Mouse (Mus musculus) stomach, embryonic 15.5 days (tissue): ENCODE data around the gene Zfyve28. TPM values are rescaled to one million over a fixed set of nuclear protein-coding genes. Genes with fewer than 3 reads are reported as not detected.
A peak's percentile ranks its signal among the peaks of the same experiment; 100 is the strongest.

Experiments
- ATAC-seq: fragments of 200-750 bp; cut with Nextera tagmentation; 2 replicates; pipeline ENCODE4 v1.8.0; 2017; ENCODE audit warnings: low read depth, moderate number of reproducible peaks, moderate TSS enrichment; ENCODE audit not compliant: insufficient read depth, low FRiP score
- H3K27ac ChIP-seq: fragments of 300-500 bp; sonication (generic); 2 replicates; pipeline ENCODE4 v1.5.1; 2015; ENCODE audit warnings: mild to moderate bottlenecking, inconsistent platforms
- H3K27me3 ChIP-seq: fragments of 300-500 bp; sonication (generic); replicated peaks from 2 replicates; pipeline ENCODE4 v1.6.1; 2015; ENCODE audit warnings: inconsistent platforms
- H3K36me3 ChIP-seq: fragments of 300-500 bp; sonication (generic); 2 replicates; pipeline ENCODE4 v1.6.1; 2015; ENCODE audit warnings: inconsistent platforms
- H3K4me1 ChIP-seq: fragments of 300-500 bp; sonication (generic); 2 replicates; pipeline ENCODE4 v1.6.1; 2015; ENCODE audit warnings: inconsistent platforms
- H3K4me2 ChIP-seq: fragments of 300-500 bp; sonication (generic); 2 replicates; pipeline ENCODE4 v1.6.1; 2015; ENCODE audit warnings: mild to moderate bottlenecking, inconsistent platforms
- H3K4me3 ChIP-seq: fragments of 300-500 bp; sonication (generic); replicated peaks from 2 replicates; pipeline ENCODE4 v1.5.1; 2015; ENCODE audit warnings: inconsistent platforms
- H3K9ac ChIP-seq: fragments of 300-500 bp; sonication (generic); 2 replicates; pipeline ENCODE4 v1.6.1; 2015; ENCODE audit warnings: inconsistent platforms
- H3K9me3 ChIP-seq: fragments of 300-500 bp; sonication (generic); 2 replicates; pipeline ENCODE4 v1.6.1; 2016; ENCODE audit warnings: inconsistent platforms
- WGBS: fragments of 180-500 bp; shearing (Covaris S2); methylation state at CpG from one replicate; pipeline ENCODE4 v1.1.7; 2015; 5-methylcytosine and 5-hydroxymethylcytosine counted together
- polyA plus RNA-seq: library from polyadenylated mRNA; unstranded; fragments of >200 nt; fragmentation: Nextera tagmentation; extraction: Ambion mirVana; gene quantifications from 2 replicates; pipeline ENCODE4 v1.2.1, GENCODE M21; 2015

Zfyve28 gene
- polyA plus RNA-seq, 1 experiment from 2014 or later = 0.53 TPM

DNA sequence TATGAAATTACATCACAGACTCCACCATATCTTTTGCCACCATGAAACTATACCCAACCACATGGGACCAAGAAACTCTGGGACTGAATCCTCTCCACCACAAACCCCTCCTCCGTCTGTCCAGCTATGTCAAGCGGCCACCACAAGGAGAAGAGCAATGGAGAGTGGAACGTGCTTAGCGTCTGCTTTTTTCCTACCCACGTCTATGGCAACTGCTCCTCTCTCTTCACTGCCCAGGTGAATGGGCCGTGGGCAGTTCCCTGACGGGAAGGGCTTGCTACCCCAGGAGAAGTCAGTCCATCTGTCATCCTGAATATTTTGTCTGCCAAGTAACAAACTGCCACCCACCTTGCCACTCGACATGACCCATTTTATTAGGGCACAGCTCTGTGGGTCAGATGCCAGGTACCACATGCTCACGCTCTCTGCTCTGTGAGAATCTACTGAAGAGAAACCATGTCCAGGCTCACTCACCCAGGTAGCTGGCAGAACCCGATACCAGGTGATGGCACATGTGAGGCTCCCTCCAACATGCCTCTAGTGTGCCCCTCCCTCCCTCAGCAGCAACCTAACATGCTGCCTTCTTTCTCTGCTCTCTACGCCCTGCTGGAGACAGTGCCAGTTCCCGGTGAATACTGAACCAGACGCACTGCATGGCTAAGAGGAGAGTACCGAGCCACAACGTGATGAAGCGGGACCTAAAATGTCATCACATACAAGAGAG lies 18.9 kb downstream of the Zfyve28 start:
- H3K4me3 ChIP-seq = no peak overlapping the region
- no peak for ATAC-seq
- H3K9me3 ChIP-seq = no peaks in the 10 kb centered on the region
- H3K4me2 ChIP-seq = no peak overlapping the region
- H3K36me3 ChIP-seq = no peaks in the 10 kb centered on the region
- no peak overlapping the region for H3K9ac ChIP-seq
- H3K4me1 ChIP-seq = no peaks in the 10 kb centered on the region
- H3K27ac ChIP-seq = no peak overlapping the region
- WGBS = 86% methylated on average over 16 of the region's 16 CpGs
- no peaks in the 10 kb centered on the region for H3K27me3 ChIP-seq

DNA sequence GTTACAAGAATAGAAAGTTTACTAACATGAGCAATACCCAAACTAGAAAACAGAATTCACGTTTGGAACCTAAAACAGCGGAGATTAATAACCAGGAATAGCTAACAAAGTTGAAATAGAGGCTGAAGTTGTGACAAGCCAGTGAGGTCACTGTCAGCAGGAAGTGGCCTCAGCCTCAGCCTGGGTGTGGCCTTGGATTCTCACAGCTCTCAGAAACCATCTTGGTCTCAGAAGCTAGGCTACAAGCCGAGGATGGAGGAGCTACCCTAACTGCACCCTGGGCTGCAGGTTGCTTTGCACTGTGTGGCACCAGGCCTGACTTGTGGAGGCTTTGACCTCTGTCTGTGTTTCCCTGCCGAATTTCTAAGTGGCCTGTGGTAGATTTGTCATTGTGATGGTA lies 22.2 kb downstream of the Zfyve28 start:
- WGBS = 56% methylated on average over 4 of the region's 4 CpGs
- Histone ChIP-seq H3K27me3 (no peaks in the 10 kb centered on the region), H3K27ac (no peak overlapping the region), H3K4me3 (no peak overlapping the region), H3K9ac (no peak overlapping the region), H3K4me1 (no peaks in the 10 kb centered on the region), H3K36me3 (no peaks in the 10 kb centered on the region), H3K9me3 (no peaks in the 10 kb centered on the region), H3K4me2 (no peak overlapping the region)
- ATAC-seq = no peak

DNA sequence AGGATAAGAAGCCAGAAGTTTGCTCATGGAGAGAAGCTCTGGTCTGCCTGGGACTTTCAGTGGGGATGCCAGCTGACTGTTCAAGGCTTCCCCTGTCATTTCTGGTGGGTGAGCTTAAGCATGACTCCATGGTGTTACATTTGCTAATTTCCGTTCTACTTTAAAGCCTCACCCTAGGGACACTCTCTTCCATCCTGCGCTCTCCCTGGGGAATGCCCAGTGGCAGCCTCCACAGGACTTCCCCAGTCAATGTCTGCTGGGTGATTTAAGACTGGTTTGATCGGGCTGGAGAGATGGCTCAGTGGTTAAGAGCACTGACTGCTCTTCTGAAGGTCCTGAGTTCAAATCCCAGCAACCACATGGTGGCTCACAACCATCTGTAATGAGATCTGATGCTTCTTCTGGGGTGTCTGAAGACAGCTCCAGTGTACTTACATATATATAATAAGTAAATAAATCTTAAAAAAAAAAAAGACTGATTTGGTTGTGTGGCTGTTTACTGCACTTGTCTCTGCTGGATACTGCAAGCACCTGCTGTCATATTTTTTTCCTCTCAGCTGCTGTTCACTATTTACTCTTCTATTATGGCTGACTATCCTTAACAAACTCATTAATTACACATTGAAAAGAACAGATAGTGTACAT lies 29.0 kb downstream of the Zfyve28 start:
- no peaks in the 10 kb centered on the region for H3K4me1 ChIP-seq
- H3K27me3 ChIP-seq = no peaks in the 10 kb centered on the region
- no peak overlapping the region for H3K4me3 ChIP-seq
- ATAC-seq = no peak
- H3K9ac ChIP-seq = no peak overlapping the region
- H3K36me3 ChIP-seq = no peaks in the 10 kb centered on the region
- no peak overlapping the region for H3K4me2 ChIP-seq
- H3K9me3 ChIP-seq = no peaks in the 10 kb centered on the region
- H3K27ac ChIP-seq = no peak overlapping the region
- WGBS = 70% methylated on average over 3 of the region's 3 CpGs

DNA sequence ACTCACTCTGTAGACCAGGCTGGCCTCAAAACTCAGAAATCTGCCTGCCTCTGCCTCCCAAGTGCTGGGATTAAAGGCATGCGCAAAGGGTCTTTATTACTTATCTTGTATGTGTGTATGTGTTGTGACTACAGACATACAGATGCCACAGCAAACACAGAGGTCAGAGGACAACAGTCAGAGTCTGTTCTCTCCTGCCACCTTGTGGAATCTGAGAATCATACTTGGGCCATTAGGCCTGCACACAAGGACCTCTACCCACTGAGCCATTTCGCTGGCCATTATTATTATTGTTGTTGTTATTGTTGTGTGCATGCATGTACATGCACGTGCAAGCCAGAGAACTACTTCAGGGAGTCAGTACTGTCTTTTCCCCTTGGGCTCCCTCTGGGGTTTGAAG lies 33.1 kb downstream of the Zfyve28 start:
- peaks cover 8% of the 10 kb centered on the region; the same call in 1 of the 2 replicates for H3K4me1 ChIP-seq
- no peak for ATAC-seq

DNA sequence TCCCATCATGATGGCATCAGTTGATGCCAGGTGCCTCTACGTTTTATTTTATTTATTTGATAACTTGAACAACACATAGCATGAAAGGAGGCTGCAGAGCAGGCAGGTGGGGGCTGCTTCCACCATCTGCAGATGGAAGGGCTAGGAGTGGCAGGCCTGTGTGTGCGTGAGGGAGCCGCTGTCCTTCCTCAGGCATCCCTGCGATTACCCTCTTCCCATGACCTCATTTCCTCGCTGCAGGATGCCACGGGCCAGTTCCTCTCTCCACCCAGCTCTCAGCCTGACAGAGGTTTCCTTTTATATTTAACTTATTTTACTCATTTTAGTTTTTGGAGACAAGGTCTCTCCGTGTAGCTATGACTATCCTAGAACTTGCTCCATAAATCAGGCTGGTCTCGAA lies 33.9 kb downstream of the Zfyve28 start:
- Histone ChIP-seq H3K9me3 (no peaks in the 10 kb centered on the region), H3K9ac (no peak overlapping the region), H3K27ac (no peak overlapping the region), H3K4me3 (no peak overlapping the region), H3K4me2 (no peak overlapping the region), H3K4me1 (peaks cover 14% of the 10 kb centered on the region), H3K27me3 (no peaks in the 10 kb centered on the region), H3K36me3 (no peaks in the 10 kb centered on the region)
- WGBS = 59% methylated on average over 8 of the region's 8 CpGs
- ATAC-seq = no peak

More for the DNA sequence above, 33.1 kb downstream of the Zfyve28 start:
- H3K9ac ChIP-seq = no peak overlapping the region
- H3K27ac ChIP-seq = no peak overlapping the region
- no peak overlapping the region for H3K4me3 ChIP-seq
- no peaks in the 10 kb centered on the region for H3K27me3 ChIP-seq
- no peak overlapping the region for H3K4me2 ChIP-seq
- 77% methylated on average over 3 of the region's 3 CpGs for WGBS
- H3K36me3 ChIP-seq = no peaks in the 10 kb centered on the region
- no peaks in the 10 kb centered on the region for H3K9me3 ChIP-seq

DNA sequence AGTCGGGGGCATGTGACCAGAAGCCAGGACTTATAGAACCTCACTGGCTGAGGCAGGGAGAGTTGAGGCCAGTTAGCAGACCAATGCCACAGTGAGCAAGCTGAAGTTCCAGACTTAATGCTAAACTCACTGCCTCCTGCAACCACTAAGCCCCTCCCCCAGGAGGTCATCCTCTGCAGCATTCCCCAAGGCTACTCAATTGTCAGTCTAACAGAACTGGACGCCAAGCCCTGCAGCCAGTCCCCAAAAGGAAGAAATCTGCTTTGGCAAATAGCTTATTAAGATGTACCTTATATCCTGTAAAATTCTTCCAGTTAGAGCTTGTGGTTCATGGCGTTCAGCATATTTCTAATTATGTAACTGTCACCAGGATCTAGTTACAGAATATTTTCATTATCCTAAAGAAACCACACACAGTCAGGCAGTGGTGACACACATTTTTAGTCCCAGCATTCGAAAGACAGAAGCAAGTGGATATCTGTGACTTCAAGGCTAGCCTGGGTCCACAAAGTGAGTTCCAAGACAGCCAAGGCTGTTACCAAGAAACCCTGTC lies 35.2 kb downstream of the Zfyve28 start:
- WGBS = 47% methylated on average over 4 of the region's 4 CpGs
- no peak for ATAC-seq
- H3K4me1 ChIP-seq = peaks cover 14% of the 10 kb centered on the region
- no peak overlapping the region for H3K4me3 ChIP-seq
- no peak overlapping the region for H3K4me2 ChIP-seq
- H3K36me3 ChIP-seq = no peaks in the 10 kb centered on the region
- no peaks in the 10 kb centered on the region for H3K9me3 ChIP-seq
- no peak overlapping the region for H3K9ac ChIP-seq
- no peak overlapping the region for H3K27ac ChIP-seq
- H3K27me3 ChIP-seq = no peaks in the 10 kb centered on the region

DNA sequence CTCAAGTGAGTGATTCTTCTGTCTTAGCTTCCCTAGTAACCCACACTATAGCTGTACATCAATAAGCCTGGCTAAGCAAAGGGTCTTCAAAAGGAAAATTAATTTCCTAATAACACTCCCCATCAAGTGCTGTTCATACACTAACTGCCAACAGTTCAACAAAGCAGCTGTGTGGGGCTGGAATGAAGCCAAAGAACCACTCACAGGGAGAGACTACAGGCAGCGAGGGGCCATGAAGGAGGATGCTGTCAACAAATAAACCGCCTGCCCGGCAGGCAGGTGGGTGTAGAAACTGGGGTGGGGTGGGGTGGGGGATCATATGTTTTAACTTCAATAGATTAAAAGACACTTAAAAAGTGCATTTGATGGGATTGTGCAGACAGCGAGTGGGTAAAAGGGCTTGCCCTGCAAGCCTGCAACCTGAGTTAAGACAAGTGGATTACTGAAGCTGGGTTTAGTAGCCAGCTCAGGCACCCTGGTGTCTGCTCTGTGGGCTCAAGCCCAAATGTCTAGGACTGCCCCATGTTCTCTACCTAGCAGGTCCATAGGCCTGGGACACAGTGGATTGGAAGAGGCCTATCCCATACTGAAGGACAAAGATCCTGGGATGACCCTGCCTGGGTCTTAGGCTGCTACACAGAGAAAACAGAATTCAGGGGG lies 35.8 kb downstream of the Zfyve28 start:
- H3K4me2 ChIP-seq = no peak overlapping the region
- no peaks in the 10 kb centered on the region for H3K27me3 ChIP-seq
- peaks cover 14% of the 10 kb centered on the region for H3K4me1 ChIP-seq
- no peaks in the 10 kb centered on the region for H3K9me3 ChIP-seq
- H3K9ac ChIP-seq = no peak overlapping the region
- H3K4me3 ChIP-seq = no peak overlapping the region
- no peaks in the 10 kb centered on the region for H3K36me3 ChIP-seq
- H3K27ac ChIP-seq = no peak overlapping the region
- ATAC-seq = peak; percentile 58; the same call in 1 of the 2 replicates
- WGBS = 21% methylated on average over 4 of the region's 4 CpGs

DNA sequence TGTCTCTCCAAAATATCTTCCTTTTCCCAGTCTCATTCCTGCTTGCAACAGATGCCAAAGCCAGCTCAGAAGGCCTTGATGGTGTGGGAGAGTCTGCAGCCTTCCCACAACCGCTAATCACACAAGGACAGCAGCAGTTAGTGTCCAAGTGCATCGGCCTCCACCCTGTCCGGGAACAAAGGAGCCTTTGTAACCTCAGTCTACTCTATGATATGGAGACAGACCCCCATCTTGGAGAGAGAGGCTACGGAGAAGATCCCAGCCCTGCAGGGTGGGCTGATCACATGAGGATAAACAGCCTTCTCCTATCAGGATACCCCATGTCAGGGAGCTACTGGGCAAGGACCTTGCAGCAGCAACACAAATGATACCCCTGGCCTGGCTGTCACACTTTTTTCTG lies 36.5 kb downstream of the Zfyve28 start:
- H3K4me2 ChIP-seq = no peak overlapping the region
- no peak overlapping the region for H3K27ac ChIP-seq
- 36% methylated on average over 4 of the region's 4 CpGs for WGBS
- no peak overlapping the region for H3K9ac ChIP-seq
- H3K4me1 ChIP-seq = peaks cover 14% of the 10 kb centered on the region
- no peak overlapping the region for H3K4me3 ChIP-seq
- H3K9me3 ChIP-seq = no peaks in the 10 kb centered on the region
- no peaks in the 10 kb centered on the region for H3K36me3 ChIP-seq
- no peak for ATAC-seq
- no peaks in the 10 kb centered on the region for H3K27me3 ChIP-seq

DNA sequence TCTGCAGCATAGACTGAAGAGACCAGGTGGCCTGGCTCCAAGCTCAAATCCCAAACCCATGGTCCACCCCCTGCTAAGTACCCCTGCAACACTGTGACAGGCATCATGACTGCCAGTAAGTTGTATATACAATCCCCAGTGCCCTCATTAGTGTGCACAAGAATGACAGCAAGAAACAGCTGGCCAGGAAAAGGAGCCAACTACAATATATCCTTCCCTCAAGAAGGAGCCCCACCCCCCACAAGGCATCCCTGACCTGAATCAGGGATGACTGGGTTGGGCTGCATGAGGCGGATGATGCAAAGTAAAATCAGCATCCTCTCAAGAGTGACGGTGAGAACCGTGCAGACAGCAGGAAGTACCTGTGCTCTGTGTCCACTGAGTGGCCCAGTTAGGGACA lies 38.2 kb downstream of the Zfyve28 start:
- no peak overlapping the region for H3K9ac ChIP-seq
- peaks cover 14% of the 10 kb centered on the region for H3K4me1 ChIP-seq
- no peaks in the 10 kb centered on the region for H3K36me3 ChIP-seq
- H3K4me3 ChIP-seq = no peak overlapping the region
- H3K4me2 ChIP-seq = no peak overlapping the region
- no peaks in the 10 kb centered on the region for H3K9me3 ChIP-seq
- no peaks in the 10 kb centered on the region for H3K27me3 ChIP-seq
- no peak for ATAC-seq
- WGBS = 45% methylated on average over 3 of the region's 3 CpGs
- no peak overlapping the region for H3K27ac ChIP-seq

DNA sequence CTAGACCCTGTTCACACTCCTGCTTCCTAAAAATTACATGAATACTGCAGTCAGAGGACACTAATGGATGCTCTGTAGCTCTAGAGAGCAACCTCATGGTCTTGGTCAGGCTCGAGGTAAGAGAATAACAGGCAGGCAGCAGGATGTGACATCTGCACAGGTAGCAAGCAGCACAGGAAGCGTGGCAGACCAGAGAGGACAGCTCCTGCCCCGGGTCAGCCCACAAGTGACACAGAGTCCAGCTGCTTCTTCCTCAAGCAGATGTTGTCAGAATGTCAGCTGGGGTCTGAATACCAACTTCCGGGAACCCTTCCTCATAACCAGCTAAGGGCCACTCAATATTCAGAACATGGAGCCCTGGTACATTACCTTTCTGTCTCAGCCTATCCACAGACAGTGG lies 39.1 kb downstream of the Zfyve28 start:
- H3K4me1 ChIP-seq = peaks cover 14% of the 10 kb centered on the region
- ATAC-seq = no peak
- no peak overlapping the region for H3K9ac ChIP-seq
- no peak overlapping the region for H3K4me3 ChIP-seq
- no peaks in the 10 kb centered on the region for H3K27me3 ChIP-seq
- H3K4me2 ChIP-seq = no peak overlapping the region
- WGBS = 63% methylated on average over 4 of the region's 4 CpGs
- H3K27ac ChIP-seq = no peak overlapping the region
- H3K9me3 ChIP-seq = no peaks in the 10 kb centered on the region
- no peaks in the 10 kb centered on the region for H3K36me3 ChIP-seq

DNA sequence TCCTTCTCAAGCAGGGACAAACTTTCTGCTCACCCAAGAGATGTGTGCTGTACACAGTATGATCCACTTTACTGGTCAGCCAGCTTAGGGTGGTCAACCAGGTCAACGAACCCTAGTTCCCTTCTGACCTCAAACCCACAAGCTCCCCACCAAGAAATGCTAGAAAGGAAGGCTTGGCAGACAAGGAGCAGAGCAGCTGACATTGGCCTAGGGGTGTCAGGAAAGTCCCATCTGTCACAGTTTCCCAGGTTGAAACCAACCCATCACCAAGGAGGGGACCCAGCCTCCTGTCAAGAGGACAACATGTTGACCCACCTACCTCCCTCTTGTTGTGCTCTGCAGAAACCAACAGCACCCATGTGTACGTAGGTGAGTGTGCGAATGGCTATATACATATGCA lies 41.8 kb downstream of the Zfyve28 start:
- Histone ChIP-seq H3K4me1 (peaks cover 16% of the 10 kb centered on the region), H3K27ac (no peak overlapping the region), H3K4me2 (no peak overlapping the region), H3K9me3 (no peaks in the 10 kb centered on the region), H3K36me3 (no peaks in the 10 kb centered on the region), H3K4me3 (no peak overlapping the region), H3K27me3 (no peaks in the 10 kb centered on the region), H3K9ac (no peak overlapping the region)
- 94% methylated on average over 3 of the region's 3 CpGs for WGBS
- no peak for ATAC-seq

DNA sequence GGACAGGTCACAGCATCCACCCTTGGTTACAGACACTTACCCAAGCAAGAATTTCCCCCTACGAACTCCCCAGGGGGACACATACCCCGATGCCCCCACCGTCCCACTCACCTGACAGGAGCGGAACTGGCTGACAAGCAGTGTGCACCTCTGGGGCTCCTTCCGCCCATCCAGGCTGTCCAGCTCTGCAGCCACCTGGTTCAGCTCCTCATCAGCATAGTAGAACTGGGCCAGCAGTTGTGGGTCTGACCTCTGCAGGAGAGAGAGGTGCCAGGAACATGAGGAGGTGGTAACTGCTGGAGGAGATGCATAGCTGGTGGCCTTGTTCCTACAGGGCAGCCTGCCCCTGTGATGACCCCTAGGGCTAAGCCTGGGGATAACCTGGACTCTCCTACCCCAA lies 45.2 kb downstream of the Zfyve28 start:
- no peaks in the 10 kb centered on the region for H3K9me3 ChIP-seq
- H3K9ac ChIP-seq = no peak overlapping the region
- no peak overlapping the region for H3K4me3 ChIP-seq
- WGBS = 84% methylated on average over 5 of the region's 5 CpGs
- H3K4me2 ChIP-seq = no peak overlapping the region
- no peaks in the 10 kb centered on the region for H3K27me3 ChIP-seq
- ATAC-seq = peak; percentile 25; the same call in 1 of the 2 replicates
- H3K4me1 ChIP-seq = peaks cover 10% of the 10 kb centered on the region; the same call in 1 of the 2 replicates
- H3K27ac ChIP-seq = no peak overlapping the region
- no peaks in the 10 kb centered on the region for H3K36me3 ChIP-seq
